Mouse (Mus musculus) limb, embryonic 13.5 days (tissue): ENCODE measurements at regions not wholly inside any gene's neighbourhood (a gene's known extent, or its start where the extent isn't known, plus 50 kb on each side); places are given as distances from the start of the nearest gene placed in this dataset.

ENCODE experiments used
- ATAC-seq: fragments of 200-750 bp; cut with Nextera tagmentation; 2 replicates; pipeline ENCODE4 v1.8.0; 2017; ENCODE audit warnings: low read depth, moderate number of reproducible peaks, moderate TSS enrichment; ENCODE audit not compliant: low FRiP score
- H3K27ac ChIP-seq: fragments of 300-500 bp; sonication (generic); 2 replicates; pipeline ENCODE4 v1.5.1; 2015; ENCODE audit warnings: inconsistent platforms, mild to moderate bottlenecking, moderate library complexity
- H3K27me3 ChIP-seq: fragments of 300-500 bp; sonication (generic); 2 replicates; pipeline ENCODE4 v1.6.1; 2015; ENCODE audit warnings: mild to moderate bottlenecking, inconsistent platforms
- H3K36me3 ChIP-seq: fragments of 300-500 bp; sonication (generic); 2 replicates; pipeline ENCODE4 v1.6.1; 2015; ENCODE audit warnings: inconsistent platforms, mild to moderate bottlenecking, moderate library complexity
- H3K4me1 ChIP-seq: fragments of 300-500 bp; sonication (generic); 2 replicates; pipeline ENCODE4 v1.6.1; 2015; ENCODE audit warnings: inconsistent platforms
- H3K4me2 ChIP-seq: fragments of 300-500 bp; sonication (generic); replicated peaks from 2 replicates; pipeline ENCODE4 v1.6.1; 2015; ENCODE audit warnings: inconsistent platforms, mild to moderate bottlenecking, moderate library complexity
- H3K4me3 ChIP-seq: fragments of 300-500 bp; sonication (generic); 2 replicates; pipeline ENCODE4 v1.5.1; 2015; ENCODE audit warnings: moderate library complexity, mild to moderate bottlenecking, inconsistent platforms
- H3K9ac ChIP-seq: fragments of 300-500 bp; sonication (generic); 2 replicates; pipeline ENCODE4 v1.6.1; 2015; ENCODE audit warnings: mild to moderate bottlenecking, inconsistent platforms
- H3K9me3 ChIP-seq: fragments of 300-500 bp; sonication (generic); 2 replicates; pipeline ENCODE4 v1.6.1; 2016; ENCODE audit warnings: inconsistent platforms
- WGBS: fragments of 180-500 bp; shearing (Covaris S2); methylation state at CpG from one replicate; pipeline ENCODE4 v1.1.7; 2015; 5-methylcytosine and 5-hydroxymethylcytosine counted together

DNA sequence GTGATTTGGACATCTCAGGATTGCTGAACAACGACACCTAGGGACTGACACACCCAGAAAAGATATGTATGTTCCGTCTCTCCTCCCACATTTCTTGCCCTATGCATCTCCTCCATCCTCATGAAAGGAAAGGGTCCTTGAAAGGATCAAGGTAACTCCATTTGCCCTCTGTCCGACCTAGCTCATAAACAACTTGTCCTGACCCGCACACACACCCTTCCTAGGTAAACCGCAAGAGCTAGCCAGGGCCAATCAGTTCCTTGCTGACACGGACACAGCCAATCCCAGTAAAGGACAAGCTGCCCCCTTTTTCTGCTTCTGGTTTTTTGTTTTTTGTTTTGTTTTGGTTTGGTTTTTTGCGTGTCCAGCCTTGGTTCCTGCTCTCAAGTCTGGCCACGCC, 118.0 kb downstream of the Atp23 start:
- Histone ChIP-seq H3K27ac (no peak overlapping the region), H3K4me2 (no peak overlapping the region), H3K4me1 (no peaks in the 10 kb centered on the region), H3K9ac (no peak overlapping the region), H3K36me3 (no peaks in the 10 kb centered on the region), H3K27me3 (0 out of 2 replicates have a peak, but pooled peaks cover 6% of the 10 kb centered on the region), H3K9me3 (0 out of 2 replicates have a peak, but pooled peaks cover 5% of the 10 kb centered on the region), H3K4me3 (no peak overlapping the region)
- WGBS, result 83% methylated on average over 8 of the region's 8 CpGs
- ATAC-seq, result no peak

DNA sequence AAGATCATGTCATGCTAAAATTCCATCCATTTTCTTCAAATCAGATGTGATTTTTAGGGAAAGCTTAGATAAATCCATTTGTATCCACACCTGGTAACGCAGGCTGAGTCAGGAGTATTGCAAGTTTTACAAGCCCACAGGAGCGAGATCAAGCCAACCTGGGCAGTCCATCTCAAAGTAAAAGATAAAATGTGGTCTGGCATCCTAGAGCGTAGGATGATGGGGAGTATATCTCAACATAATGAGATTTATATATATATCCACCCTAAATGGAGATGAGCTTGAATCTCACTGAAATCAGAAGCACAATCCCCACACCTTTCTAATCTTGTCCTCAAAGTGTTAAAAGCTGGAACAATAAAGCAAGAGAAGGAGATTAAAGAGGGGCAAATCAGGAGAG, 124.6 kb downstream of the Atp23 start:
- Histone ChIP-seq H3K9me3 (0 out of 2 replicates have a peak, but pooled peaks cover 5% of the 10 kb centered on the region), H3K27ac (no peak overlapping the region), H3K4me1 (peaks cover 13% of the 10 kb centered on the region), H3K4me3 (no peak overlapping the region), H3K4me2 (no peak overlapping the region), H3K36me3 (no peaks in the 10 kb centered on the region), H3K27me3 (no peaks in the 10 kb centered on the region), H3K9ac (no peak overlapping the region)
- WGBS, result 62% methylated on average over 3 of the region's 3 CpGs
- ATAC-seq, result no peak

DNA sequence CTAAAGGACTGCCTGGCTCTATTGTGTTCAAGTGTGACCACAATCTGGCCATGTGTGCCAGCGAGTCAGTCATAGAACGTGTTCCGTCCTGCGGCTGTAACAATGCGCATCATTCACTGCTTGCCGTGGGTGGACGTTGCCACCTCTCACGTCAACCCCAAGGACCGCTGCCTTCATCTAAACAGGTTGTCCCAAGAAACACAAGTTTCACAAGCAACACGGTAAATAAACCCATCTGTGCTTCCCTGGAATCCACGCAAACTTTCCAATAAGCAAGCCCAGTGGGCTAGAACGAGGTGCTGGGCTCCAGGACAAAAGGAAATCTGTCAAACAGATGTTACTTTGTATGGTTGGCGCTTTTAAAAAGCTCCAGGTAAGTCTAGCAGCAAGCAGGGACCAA, 125.2 kb downstream of the Atp23 start:
- Histone ChIP-seq H3K9me3 (0 out of 2 replicates have a peak, but pooled peaks cover 5% of the 10 kb centered on the region), H3K4me2 (peak overlapping the region; percentile 43), H3K9ac (no peak overlapping the region), H3K27me3 (no peaks in the 10 kb centered on the region), H3K4me1 (peaks cover 13% of the 10 kb centered on the region), H3K4me3 (no peak overlapping the region), H3K36me3 (no peaks in the 10 kb centered on the region), H3K27ac (peak overlapping the region; percentile 45; the same call in 1 of the 2 replicates)
- peak; percentile 59; the same call in 1 of the 2 replicates for ATAC-seq
- 39% methylated on average over 13 of the region's 13 CpGs for WGBS

DNA sequence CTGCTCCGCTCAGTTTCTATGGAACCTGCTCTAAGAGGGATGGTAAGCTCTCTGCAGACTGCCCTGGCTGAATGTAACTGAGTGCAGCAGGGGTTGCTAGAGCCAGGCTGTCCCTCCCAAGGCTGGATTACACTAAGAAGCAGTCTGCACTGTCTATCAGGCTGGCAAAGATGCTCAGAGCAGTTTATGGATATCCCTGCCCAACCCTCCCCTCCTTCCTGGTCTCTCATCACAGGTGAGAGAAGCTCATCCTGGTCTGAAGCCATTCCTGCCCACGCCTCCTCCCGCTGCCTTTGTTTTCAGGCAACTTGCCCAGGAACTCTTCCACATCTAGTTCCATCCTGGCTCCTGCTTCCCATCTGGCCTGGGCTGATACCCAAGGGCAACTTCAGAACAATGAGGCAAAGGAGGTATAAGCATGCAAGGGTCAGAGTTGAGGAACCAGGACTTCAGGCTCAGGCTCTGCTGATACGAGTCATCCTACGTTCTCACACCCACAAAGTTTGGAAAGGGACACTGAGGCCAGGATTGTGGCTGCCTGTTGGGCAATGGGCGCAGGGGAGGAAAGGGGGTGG, 130.6 kb downstream of the Atp23 start:
- H3K27ac ChIP-seq, result no peak overlapping the region
- no peaks in the 10 kb centered on the region for H3K27me3 ChIP-seq
- no peak overlapping the region for H3K4me2 ChIP-seq
- no peak overlapping the region for H3K4me3 ChIP-seq
- H3K9me3 ChIP-seq, result no peaks in the 10 kb centered on the region
- no peaks in the 10 kb centered on the region for H3K36me3 ChIP-seq
- no peak overlapping the region for H3K9ac ChIP-seq
- no peak for ATAC-seq
- H3K4me1 ChIP-seq, result peaks cover 9% of the 10 kb centered on the region
- WGBS, result 83% methylated on average over 6 of the region's 6 CpGs

DNA sequence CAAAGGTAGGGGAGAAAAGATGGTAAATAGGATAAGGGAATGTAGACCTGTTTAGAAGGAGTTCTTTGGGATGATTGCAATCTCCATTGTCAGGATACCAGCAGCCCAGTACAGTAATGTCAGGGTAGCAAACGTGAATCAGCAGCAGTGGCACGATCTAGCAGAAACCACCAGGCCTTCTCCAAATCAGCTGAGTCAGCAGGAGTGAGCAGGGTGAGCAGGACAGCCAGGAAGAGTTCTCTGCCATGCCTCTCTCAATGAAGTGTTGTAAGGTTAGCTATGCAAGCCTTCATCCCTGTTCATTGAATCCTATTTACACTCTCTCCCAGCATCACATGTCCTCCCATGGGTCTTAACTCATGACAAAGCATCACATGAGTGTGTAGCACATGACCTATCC, 135.5 kb downstream of the Atp23 start:
- 71% methylated on average over 2 of the region's 2 CpGs for WGBS
- ATAC-seq, result no peak
- Histone ChIP-seq H3K36me3 (no peaks in the 10 kb centered on the region), H3K27ac (no peak overlapping the region), H3K27me3 (no peaks in the 10 kb centered on the region), H3K4me2 (no peak overlapping the region), H3K9ac (no peak overlapping the region), H3K9me3 (no peaks in the 10 kb centered on the region), H3K4me1 (no peaks in the 10 kb centered on the region), H3K4me3 (no peak overlapping the region)

DNA sequence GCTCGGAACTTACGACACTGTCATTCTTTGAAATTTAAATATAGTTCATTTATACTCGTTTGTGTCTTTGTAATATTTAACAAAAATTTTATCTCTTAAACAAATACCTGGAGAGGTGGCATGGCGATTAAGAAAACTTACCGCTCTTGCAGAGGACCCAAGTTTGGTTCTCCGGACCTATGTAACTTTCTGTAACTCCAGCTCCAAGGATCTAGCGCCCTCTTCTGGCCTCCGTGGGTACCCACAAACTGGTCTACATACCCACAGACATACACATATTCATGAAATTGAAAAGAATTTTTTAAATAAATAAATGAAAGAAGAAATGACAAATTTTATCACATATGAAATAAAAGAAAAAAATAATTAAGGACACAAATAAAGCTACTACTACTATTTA, 136.4 kb downstream of the Atp23 start:
- Histone ChIP-seq H3K9me3 (no peaks in the 10 kb centered on the region), H3K27me3 (no peaks in the 10 kb centered on the region), H3K4me2 (no peak overlapping the region), H3K4me1 (no peaks in the 10 kb centered on the region), H3K36me3 (no peaks in the 10 kb centered on the region), H3K4me3 (no peak overlapping the region), H3K27ac (no peak overlapping the region), H3K9ac (no peak overlapping the region)
- 72% methylated on average over 8 of the region's 8 CpGs for WGBS
- no peak for ATAC-seq

DNA sequence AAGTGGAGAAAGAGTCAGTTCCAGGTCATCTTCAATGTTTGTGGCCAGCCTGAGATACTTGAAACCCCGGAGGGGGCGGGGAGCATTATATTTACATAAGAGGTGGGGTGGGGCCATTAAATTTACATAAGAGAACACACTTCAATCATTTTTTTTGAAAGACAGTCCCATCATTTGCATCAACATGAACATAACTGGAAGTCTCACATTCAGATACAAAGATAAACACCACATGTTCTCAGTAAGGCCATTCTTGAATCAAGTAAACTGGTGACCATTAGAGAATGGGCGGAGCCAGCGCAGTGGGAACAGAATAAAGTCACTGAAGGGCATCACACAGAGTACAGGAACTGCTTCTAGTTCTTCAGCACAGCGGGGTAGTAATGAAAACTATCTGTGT, 137.2 kb downstream of the Atp23 start:
- WGBS, result 77% methylated on average over 5 of the region's 5 CpGs
- H3K4me3 ChIP-seq, result no peak overlapping the region

DNA sequence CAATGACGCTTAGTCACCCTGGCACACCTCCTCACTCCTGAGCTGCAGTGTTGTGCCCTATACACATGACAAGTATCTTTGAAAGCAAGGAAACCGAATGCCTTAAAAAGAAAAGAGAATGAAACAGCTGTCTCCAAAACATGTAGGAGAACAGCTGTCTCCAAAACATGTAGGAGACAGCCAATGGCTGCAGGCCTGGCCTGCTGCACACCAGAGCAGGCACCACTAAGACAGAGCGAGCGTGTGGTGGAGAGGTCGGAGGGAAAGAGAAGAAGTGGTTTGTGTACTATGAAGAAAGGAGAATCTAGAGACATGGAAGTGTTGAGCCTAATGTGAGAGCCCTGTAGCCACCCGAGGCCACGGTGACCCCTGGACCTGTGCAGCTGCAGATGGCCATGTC, 142.5 kb downstream of the Atp23 start:
- 78% methylated on average over 7 of the region's 7 CpGs for WGBS
- 0 out of 2 replicates have a peak, but pooled peaks cover 3% of the 10 kb centered on the region for H3K27me3 ChIP-seq
- ATAC-seq, result peak; percentile 69

More for the DNA sequence above, 137.2 kb downstream of the Atp23 start:
- Histone ChIP-seq H3K4me2 (no peak overlapping the region), H3K9ac (no peak overlapping the region), H3K9me3 (no peaks in the 10 kb centered on the region), H3K36me3 (no peaks in the 10 kb centered on the region), H3K27me3 (no peaks in the 10 kb centered on the region), H3K4me1 (no peaks in the 10 kb centered on the region), H3K27ac (no peak overlapping the region)
- no peak for ATAC-seq

DNA sequence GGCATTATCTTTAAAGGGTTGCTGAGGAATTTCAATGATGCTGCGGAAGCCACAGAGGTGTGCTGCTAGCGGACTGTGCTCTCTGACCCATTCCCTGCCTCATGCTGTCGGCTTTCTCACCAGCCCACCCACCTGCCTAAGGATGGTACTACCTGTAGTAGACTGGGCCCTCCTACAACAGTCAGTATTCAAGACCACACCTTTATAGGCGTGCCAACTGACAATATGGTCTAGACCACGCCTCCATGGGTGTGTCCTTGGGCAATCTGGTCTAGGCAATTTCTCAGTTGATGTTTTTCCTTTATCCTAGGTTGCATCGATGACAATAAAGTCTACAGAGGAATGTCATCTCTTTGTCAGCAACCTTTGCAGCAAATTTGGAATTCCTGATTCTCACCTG, 148.0 kb downstream of the Atp23 start:
- no peaks in the 10 kb centered on the region for H3K36me3 ChIP-seq
- no peak overlapping the region for H3K27ac ChIP-seq
- 0 out of 2 replicates have a peak, but pooled peaks cover 3% of the 10 kb centered on the region for H3K27me3 ChIP-seq
- 76% methylated on average over 6 of the region's 6 CpGs for WGBS
- no peaks in the 10 kb centered on the region for H3K9me3 ChIP-seq
- H3K4me2 ChIP-seq, result no peak overlapping the region
- H3K4me1 ChIP-seq, result peaks cover 21% of the 10 kb centered on the region
- no peak for ATAC-seq
- H3K9ac ChIP-seq, result no peak overlapping the region
- H3K4me3 ChIP-seq, result no peak overlapping the region

More for the DNA sequence above, 142.5 kb downstream of the Atp23 start:
- H3K9me3 ChIP-seq, result no peaks in the 10 kb centered on the region
- no peaks in the 10 kb centered on the region for H3K36me3 ChIP-seq
- no peak overlapping the region for H3K4me3 ChIP-seq
- H3K4me2 ChIP-seq, result no peak overlapping the region
- peaks cover 10% of the 10 kb centered on the region; the same call in 1 of the 2 replicates for H3K4me1 ChIP-seq
- H3K27ac ChIP-seq, result no peak overlapping the region
- H3K9ac ChIP-seq, result no peak overlapping the region

DNA sequence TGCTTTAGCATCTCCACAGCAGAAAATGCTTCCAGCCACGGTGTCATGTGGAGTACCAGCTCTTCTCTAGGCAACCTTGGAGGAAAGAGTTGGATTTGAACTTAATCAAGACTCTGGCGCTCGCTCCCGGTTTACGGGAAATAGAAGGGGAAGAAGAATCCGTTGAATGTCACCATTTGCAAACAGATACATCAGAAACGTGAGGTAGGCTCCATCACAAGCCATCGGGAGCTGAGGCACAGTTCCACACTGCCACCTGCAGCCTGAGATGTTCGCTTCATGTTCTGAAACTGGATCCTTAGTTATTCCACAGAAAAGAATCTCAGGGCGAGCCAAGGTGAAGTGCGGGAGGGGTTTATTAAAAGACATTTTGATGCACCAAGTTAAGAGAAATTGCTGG, 148.5 kb downstream of the Atp23 start:
- Histone ChIP-seq H3K36me3 (no peaks in the 10 kb centered on the region), H3K9me3 (no peaks in the 10 kb centered on the region), H3K4me3 (no peak overlapping the region), H3K27ac (no peak overlapping the region), H3K27me3 (0 out of 2 replicates have a peak, but pooled peaks cover 3% of the 10 kb centered on the region), H3K4me1 (peaks cover 21% of the 10 kb centered on the region), H3K9ac (no peak overlapping the region), H3K4me2 (no peak overlapping the region)
- 56% methylated on average over 11 of the region's 11 CpGs for WGBS
- ATAC-seq, result no peak

DNA sequence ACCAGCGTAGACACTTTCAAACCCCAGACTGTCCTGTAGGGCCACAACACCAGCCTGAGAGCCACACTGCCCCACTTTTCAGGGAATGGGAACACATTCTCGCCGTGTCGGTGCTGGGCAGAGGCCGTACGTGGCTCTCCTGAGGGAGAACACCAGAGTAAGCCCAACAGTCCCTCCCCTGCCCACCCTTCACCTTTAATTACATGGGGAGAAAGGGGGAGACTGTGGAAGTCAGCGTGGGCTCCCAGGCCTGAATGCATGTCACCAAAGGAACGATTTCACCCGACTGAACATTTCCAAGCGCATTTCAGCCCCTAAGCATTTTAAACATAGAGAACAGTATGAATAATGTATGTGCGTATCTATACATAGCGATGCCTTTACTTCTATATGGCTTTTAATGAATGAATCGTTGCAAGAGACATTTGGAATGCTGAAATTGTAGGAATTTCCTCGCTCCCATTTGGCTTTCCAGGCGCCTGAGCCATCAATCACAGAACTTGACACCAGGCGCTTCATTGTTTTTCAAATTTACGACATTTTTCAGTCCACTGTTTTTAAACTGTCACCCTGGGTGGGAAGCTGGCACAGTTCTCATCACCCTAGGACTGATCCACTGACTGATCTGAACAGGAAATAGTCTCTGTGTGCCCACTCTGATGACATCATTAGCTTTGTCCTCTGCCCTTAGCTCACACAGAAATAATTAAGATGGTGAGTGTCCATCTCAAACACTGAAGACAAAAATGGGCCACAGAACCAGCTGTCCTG, 152.3 kb downstream of the Atp23 start:
- Histone ChIP-seq H3K4me1 (peaks cover 12% of the 10 kb centered on the region; the same call in 1 of the 2 replicates), H3K27ac (no peak overlapping the region), H3K36me3 (no peaks in the 10 kb centered on the region), H3K9ac (no peak overlapping the region; the same call in 1 of the 2 replicates), H3K4me3 (no peak overlapping the region), H3K27me3 (no peaks in the 10 kb centered on the region), H3K9me3 (no peaks in the 10 kb centered on the region), H3K4me2 (no peak overlapping the region)
- no peak for ATAC-seq
- WGBS, result 59% methylated on average over 17 of the region's 17 CpGs

DNA sequence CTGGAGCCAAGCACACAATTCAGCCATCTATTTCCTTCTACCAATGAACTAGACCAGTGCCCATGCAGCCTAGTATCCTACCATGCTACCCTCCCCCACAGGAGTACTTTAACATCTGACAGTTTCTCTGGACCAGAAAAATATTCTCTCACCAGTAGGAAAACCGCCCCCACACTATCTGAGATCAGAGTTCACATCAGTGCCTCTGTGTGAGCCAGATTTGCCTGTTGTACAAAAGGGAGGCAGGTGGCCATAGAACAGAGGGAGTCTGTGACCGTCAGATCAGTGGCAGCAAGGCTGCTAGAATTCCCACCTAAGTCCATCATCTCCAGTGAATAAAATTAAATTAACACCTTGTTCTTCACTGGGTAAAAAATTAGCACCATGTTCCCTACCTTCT, 166.5 kb downstream of the Atp23 start:
- Histone ChIP-seq H3K27me3 (no peaks in the 10 kb centered on the region), H3K4me1 (no peaks in the 10 kb centered on the region), H3K27ac (no peak overlapping the region), H3K4me2 (no peak overlapping the region), H3K9ac (no peak overlapping the region), H3K36me3 (no peaks in the 10 kb centered on the region), H3K4me3 (no peak overlapping the region), H3K9me3 (no peaks in the 10 kb centered on the region)
- WGBS, result 62% methylated on average over 2 of the region's 2 CpGs
- no peak for ATAC-seq
